Mouse (Mus musculus): ENCODE results near the gene Arhgef12.

DNA sequence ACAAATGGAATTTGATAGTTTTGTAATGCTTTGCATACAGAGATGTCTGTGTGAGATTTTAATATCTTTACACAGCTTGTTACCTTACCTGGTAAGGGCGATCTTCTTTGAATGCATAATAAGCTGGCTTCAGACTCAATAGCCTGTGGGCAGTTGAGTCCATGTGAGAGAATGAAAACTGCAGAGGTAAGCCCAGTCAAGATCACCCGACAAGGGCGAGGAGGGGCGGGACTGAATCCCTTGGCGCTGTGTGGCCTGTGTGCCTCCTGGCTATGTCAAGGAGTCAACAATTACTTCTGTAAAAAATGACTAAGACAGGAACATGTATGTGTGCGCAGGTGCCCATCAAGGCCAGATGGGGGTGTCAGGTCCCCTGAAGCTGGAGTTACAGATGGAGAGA, 144.5 kb downstream of the Arhgef12 start:
- TF ChIP-seq CTCF (IDR thresholded peaks at IDR 0.05) (no peak), EP300 (IDR thresholded peaks at IDR 0.05) (no peak)
